Mouse (Mus musculus) embryo, embryonic 11 days (tissue): Measurements from ENCODE around the gene Kcnk13.

Experiments used
- DNase-seq: peaks from one replicate; pipeline ENCODE4 v3.0.0-alpha.2; 2015

Gene Kcnk13

DNA sequence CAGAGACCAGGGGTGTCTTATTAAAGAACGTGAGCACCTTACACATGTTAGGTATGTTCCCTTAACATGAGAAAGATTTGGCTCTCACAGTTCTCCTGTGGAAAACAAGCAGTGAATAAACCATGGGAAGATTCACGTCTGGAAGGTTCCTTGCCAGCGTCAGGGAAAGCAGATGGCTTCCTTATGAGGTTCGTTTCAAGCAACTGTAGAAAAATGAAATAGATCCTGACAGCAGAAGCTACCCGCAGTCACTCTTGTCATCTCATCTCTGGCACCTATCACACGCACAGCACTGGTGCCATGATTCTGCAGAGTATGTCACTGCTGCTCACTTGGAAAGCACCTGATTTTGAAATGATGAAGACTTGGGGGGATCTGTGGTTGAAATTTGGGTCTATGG, 53.4 kb downstream of the Kcnk13 start:
- DNase-seq = no peak

DNA sequence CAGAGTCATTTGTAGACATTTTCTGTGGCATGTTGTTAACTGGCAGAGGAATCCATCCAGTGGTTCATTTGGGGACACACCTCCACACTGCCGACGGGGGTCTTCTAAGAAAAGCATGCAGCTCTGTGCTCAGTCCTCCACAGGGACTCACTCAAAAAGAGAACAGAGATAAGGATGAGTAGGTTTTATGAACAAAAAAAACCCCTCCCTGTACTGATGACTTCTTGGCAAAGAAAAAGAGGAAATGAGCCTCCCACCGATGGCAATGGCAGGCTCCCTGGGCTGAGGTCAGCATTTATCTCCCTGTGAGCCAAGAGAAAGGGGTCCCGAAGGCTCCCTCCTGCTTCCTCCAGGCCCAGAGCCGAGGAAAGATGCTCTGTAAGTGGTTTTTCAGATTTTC, 58.2 kb downstream of the Kcnk13 start:
- no peak for DNase-seq

DNA sequence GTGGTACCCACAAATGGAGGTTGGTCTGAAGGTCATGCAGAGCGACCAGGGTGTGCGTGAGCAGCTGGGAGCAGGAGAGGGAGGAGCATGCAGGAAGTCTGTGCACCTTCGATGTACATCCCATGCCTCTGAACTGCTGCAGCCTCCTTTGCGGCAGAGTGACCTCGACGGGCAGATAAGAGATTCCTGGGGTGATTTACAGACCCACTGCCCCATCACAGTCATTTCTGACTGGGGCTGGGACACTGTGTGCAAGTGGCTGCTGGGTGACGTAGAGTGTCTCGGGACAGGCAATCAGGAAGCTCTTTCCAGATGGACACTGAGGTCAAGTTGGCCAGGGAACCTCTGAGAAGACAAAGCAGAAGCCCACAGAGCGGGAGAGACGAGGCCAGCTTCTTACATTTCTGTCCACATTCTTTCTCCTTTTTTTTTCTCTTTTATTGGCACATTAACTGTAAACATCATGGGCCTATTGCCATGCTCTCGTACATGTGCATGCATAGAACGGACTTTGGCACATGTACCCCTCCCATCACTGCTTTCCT, 59.6 kb downstream of the Kcnk13 start:
- no peak for DNase-seq

DNA sequence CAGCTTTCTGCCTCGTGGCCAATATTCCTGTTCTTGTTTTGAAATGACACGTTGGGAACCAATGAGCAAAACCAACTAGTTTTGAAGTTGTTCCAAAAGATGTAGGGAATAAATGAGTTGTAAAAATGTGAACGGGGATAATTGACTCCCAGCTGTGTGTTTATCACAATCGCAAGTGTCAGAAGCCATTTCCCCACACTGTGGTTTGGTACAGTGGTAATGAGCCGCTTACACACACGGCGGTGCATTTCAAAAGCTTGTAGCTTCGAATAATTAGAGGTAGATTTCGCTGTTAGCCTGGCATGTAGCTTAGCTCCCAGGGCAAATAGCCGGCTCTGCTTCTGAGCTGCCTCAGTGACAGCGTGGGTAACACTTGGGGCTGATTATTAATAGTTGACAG, 61.4 kb downstream of the Kcnk13 start:
- no peak for DNase-seq

DNA sequence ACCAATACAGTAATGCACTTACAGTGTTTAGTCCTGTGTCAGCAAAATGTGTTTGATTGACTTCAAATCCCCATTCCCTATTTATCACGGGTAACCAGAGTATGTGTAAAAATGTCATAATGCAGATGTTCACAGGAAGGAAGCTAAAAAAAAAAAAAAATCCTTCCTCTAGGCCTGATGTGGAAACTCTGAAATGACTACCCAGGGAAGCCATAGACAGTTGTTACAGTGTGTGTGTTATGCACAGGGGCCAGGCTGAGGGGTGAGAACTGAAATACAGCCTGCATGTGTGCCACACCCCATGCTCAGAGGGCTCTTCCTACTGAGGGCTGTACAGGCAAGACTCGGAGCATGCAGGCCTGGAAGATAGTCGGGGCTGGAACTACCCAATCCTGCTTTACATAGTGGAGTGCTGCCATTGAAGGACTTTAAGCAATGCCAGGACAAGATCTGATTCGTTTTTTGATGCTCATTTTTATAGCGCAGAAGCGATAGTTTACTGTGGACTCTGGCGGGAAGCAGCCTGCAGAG, 62.5 kb downstream of the Kcnk13 start:
- no peak for DNase-seq

DNA sequence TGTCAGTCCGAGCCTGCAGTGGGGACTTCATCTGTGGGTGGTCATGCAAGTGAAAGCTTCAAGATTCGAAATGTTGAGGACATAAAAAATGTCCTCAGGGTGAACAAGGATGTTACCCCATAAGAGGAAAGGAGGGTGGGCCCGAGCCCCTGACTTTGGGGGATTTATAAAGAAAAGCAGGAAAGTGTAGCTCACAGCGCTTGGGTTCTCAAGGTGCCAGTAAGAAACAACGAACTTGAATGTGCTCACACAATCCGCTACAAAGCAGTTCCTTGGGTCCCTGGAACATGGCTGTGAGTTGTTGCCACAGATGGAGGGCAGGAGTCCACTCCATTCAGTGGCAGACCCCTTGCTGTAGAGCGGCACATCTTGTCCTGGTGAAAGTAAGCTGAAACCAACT, 63.0 kb downstream of the Kcnk13 start:
- DNase-seq = no peak

DNA sequence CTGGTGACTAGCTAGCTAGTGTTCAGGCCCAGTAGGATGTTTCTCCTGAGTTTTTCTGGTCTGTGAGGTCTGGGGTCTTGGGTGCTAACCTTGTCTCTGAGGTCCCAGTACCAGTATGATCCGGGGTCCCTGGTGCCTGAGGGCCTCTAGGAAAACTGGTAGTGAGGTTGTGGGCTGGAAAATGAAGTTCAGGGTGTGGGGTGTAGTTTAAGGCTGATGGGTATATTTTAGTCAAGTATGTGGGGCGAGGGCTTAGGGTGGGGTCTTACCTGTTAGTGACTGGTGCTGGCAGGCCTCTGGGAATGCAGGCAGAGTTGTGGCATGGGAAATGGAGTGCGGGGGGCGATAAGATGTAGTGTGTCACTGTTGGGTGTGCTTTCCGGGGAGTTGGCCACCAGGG, 67.4 kb downstream of the Kcnk13 start:
- no peak for DNase-seq

DNA sequence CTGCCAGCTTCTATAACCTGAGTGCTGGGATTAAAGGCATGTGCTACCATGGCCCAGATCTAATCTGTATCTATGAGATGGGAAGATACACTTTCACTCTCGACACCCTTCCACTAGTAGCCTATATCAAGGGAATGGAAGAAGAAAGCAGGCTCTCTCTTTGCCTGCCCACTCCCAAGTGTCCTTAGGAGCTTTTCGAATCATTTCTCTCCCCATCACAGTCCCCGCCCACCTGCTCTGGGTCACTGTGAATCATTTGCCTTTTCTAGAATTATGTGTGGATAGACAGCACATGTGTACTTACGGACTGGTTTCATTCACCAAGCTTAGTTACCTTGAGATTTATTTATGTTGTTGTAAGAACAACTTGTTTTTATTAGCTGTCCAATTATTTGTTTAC, 68.2 kb downstream of the Kcnk13 start:
- DNase-seq = no peak

DNA sequence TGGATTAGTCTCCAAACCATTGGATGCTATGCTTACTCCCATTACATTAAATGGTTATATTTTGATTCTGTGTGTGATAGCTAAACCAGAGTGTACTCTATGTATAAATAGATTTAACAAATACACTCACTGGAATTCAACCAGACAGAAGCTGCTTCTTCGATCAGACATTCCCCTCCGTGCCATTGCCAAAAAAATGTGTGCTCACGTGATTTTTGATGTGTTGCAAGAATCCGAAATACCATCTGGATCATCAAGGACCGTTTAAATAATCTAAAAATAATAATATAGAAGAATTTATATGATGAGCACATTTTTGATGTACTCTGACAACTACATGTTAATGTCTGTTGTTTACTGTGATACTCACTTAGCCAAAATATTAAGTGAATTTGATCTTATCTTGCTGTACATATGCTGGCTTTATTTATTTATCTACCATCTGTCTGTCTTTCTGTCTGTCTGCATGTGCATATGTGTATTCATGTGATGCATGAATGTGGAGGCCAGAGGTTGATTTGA, 74.5 kb downstream of the Kcnk13 start:
- DNase-seq = no peak

DNA sequence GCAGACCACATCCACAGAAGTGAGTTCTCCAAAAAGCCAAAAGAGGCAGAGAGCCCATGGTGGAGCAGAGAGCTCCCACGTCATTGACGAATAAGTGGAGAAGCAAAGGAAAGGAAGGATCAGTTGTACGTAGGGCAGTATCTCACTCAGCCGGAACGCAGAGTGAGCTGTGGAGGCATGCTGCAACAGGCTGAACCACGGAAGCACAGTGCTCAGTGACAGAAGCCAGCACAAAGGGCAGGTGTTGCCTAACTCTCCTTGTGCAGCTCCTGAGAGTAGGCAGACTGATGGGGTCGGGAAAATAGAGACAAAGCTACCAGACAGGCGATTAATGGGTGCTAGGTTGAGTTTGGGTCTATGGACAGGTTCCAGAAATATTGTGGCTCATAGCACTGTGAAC, 77.8 kb downstream of the Kcnk13 start:
- no peak for DNase-seq

DNA sequence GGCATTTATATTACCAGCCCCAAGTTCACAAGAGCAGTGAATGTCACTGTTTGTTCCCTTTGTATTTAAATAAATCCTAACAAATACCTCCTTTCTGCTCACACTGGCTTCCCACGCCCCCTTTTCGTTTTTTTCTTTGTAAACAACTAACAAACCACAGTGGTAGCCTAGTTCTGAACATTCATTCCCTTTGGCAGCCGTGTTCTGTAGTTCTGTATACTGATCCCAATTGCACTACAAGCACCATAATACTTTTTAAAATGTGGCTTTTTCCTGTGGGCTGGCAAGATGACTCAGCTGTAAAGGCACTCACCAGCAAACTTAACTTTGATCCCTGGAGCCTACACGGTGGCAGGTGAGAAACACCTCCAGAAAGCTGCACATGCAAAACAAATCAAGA, 80.4 kb downstream of the Kcnk13 start:
- no peak for DNase-seq

DNA sequence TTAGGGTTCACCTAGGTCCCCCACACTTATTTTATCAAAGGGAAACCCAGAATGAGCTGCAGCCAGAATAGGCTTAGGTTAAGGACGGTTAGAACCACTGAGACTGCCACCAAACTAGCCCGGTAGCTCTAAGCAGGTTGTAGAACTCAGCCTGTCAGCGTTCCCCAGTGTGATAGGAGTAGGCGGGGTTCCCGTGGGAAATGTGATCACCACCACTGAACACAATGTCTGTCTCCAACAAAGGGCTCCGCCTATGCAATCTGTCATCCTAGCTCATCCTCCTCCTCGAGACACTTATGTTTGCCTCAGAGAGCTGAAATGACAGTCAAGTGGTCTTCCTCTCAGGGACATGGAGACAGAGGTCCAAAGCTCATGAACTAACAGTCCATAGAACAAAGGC, 86.3 kb downstream of the Kcnk13 start:
- DNase-seq = no peak

DNA sequence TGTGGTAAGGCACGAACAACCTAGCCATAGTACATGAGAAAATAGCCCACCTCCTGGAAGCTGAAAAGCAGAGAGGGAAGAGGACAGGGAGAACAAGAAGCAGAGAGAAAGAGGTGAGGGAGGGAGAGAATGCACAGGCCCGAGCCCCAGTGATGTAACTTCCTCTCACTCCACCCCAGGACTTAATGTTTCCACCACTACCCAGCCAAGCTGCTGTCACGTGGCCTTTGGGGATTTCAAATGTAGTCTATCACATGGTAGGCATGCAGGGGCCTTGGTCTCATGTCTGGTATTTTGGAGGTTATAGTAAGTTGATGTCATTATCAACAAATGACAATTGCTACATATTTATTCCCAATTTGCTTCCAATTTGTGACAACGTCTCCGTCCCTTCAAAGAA, 89.3 kb downstream of the Kcnk13 start:
- no peak for DNase-seq

DNA sequence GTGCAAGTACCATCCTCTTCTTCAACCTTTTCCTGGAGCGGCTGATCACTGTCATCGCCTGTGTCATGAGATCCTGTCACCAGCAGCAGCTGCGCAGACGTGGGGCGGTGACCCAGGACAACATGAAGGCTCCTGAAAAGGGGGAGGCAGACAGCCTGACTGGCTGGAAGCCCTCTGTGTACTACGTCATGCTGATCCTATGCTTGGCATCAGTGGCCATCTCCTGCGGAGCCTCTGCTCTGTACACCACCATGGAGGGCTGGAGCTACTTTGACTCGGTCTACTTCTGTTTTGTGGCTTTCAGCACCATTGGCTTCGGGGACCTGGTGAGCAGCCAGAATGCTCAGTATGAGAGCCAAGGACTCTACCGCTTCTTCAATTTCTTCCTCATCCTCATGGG, 96.8 kb downstream of the Kcnk13 start:
- no peak for DNase-seq

DNA sequence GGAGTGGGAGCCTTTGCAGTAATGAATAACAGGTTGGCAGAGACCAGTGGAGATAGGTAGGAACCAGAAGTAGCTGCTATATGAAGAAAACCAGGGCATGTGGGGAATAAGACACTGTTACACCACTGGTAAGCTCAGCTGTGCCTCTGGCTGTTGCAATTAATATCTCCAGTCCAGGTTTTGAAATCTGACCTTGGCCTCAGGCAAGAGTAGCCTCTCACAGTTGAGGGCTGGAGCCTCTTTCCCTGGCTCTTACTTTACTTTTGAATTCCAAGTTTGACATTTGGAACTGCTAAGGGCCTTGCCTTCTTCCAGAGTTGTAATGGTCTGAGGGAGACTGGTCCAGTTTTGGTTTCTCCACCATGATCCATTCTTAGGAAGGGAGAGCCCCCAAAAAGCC, 97.5 kb downstream of the Kcnk13 start:
- no peak for DNase-seq

DNA sequence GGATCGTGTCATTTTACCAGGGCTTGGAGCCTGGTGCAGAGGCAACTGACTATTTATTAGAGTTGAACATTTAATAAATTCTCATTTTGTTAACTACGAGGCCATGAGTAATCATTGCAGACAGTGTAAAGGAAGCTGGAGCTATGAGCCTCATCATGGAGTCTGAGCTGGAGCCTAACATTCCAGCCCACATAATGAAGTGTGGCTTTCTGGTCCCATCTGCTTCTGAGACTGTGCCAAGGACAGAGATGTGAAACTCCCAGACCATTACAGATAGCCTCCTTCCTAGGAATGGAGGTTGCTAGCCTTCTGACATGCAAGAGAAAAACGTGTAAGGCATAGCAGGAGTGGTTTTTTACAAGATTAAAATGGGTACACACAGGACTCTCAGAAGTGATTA, 98.3 kb downstream of the Kcnk13 start:
- no peak for DNase-seq

DNA sequence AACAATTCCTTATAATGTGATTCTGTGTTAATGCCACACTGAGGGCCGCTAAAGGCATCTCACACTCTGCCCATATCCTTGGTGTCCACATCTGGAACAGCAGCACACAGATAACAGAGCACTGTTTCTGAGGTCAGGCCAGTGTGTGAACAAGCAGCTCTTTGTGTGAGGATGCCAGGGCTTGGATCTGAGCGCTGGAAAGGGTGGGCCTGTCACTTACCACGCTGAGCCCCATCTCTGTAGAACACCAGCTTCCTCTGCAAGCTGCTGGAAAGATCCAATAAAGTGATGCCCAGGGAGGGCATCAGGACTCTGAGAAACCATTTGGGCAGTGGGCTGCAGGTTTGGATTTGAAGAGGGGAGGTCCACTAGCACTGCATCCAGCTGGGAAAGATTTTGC, 100.8 kb downstream of the Kcnk13 start:
- no peak for DNase-seq

DNA sequence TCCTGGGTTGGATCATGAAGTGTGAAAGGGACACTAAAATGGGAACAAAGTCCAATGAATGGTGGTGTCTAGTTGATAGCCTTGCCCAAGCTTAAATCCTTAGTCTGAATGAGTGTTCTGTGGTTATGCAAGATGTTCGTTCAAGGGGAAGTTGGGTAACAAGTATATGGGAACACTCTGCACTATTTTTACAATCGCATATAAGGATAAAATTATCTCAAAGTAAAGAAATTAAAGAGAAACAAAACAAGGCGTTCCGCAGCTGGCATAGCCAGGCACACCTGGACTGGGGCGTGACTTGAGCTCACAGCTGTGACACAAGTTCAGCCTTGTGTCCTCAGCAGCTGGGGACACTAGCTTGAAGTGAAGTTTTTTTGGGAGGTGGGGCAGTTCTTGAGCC, 103.2 kb downstream of the Kcnk13 start:
- no peak for DNase-seq

DNA sequence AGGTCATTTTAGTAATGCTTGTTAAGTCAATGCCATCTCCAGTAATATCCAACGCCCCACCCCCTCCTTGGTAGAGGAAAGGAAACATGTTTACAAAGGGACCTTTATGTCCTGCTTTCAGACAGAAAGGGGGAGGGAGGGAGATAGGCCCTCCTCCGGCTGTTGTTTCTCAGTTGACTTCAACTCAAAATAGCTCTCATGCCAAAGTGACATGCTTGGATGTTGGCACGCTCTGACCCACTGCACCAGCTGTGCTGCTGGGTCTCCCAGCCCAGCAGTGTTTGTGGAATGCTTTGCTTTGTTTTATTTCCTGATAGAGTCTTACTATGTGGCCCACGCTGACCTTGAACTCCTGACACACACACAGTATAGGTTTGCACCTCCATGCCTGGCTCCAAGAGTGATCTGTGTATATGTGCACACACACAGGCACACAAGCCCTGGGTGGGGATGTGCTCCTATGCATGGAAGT, 108.9 kb downstream of the Kcnk13 start:
- peak; percentile 25 for DNase-seq

DNA sequence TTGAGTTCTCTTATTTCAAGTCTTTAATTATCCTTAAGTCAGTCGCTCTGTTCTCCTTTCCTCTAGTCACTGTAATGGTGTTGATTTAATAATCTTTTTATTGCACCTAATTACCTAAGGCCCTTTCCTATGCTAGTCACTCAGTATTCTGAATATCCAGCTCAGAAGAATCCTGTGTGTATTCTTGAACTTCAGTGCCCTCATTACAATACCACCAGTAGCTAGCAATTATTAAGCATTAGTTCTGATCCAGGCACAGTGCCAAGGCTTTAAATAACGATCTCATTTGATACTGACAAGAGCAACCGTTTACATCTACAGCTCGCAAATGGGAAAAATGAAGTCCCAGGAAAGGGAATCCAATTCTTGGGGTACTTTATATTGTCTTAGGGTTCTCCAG, 111.4 kb downstream of the Kcnk13 start:
- DNase-seq = no peak

DNA sequence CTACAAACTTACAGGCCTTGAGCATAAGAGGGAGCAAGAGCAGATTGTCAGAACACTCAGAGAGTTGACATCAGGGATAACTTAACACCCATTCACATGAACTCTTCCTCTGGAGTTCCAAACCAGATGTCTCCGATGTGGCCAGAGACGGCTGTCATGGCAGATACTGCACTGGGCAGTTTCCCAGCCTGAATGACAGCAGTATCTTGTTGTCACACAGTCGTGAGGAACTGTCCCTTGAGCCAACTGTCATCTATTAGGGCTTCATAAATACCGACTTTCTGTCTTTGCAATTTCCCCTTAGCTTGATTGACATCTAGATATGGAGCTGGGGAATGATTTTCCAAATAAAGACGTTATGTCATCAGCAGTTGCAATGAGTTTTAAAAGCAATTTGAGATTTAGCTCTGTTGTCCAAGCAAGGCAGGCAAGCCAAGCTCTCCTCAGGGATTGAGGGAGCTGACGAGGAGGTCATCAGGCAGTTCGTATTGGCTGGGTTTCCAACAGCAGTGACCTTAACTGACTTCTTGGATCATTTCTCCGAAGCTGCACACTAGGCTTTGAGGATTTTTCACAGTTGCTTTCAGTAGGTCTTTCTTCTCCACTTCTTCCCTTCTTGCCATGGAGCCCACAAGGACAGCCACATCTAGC, 115.5 kb downstream of the Kcnk13 start:
- DNase-seq = no peak

DNA sequence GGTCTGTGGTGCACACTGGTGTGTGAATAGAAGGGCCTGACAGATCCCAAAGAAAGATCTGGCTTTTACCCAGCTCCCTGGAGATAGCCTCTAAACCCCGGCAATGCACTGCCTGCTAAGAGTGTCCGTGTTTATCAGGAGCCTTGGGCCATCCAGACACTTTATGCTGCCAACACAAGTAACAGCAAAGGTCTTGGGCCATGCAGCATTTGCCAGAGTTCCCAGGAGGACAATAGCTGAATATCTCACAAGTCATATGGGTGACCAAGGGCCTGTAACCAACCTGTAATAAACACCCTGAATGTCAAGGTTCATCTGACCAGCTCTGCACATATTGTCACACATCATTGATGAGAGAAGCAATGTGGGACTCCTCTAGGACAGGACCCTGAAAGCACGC, 123.7 kb downstream of the Kcnk13 start:
- no peak for DNase-seq

DNA sequence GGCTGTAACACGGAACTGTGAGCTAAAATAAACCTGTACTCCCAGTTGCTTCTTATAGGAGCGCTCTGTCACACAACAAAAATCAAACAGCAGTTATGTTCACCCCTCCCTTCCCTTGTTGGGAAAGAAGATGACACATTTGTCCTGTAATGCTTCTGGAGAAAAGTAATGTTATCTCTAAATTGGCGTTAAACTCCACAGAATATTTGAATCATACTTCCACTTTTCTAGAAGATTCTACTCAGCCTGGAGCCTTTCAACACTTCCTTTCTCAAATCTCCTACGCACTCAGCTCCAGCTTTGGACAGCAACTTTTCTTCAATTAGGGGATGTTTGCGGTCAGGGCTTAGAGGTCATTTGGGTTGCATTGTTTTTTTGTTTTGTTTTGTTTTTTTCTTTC, 125.0 kb downstream of the Kcnk13 start:
- no peak for DNase-seq

DNA sequence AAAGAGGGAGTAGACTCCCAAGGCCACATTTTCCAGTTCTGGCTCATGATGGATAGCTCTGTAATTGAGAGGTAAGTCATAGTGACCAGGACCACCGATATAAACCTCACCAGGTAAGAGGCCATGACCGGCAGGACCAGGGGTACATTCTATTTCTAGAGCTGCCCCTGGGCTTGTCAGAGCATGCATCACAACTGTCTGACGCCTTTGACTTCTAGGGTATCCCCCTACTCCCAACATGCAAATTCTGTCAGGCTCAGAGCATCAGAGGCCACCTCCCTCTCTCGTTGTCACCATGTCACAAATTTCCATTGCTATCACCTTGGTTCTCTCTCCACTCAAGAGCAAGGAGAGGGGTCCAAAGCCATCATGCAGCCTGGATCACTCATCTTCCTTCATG, 126.5 kb downstream of the Kcnk13 start:
- DNase-seq = no peak

DNA sequence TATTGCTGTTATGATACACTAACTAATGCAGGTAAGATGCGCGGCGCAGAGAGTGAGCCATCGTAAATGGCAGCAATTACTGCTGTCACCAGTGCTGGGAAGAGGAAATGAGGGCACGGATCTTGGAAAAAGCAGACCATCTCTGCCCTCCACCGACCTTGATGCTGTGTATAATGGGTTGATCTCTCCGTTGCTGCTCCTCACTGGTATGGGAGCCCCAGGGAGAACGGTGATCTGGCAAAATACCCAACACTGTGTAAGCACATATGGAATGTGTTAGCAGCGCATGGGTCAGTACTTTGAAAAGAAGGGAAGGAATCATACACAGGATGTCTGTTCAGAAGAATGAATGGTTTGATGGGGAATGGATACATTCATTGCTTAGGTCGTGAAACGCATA, 128.7 kb downstream of the Kcnk13 start:
- DNase-seq = no peak
